Mouse (Mus musculus) urinary bladder, postnatal 36 days (tissue): ENCODE data around the gene Uck1.
"Not testable (repeated sequence)": the region's sequence is repeated elsewhere in the genome, so short reads cannot be mapped to it uniquely, and the experiment has no call there.

Experiments used
- DNase-seq, 2 experiments: peaks; one replicate each; pipeline ENCODE4 v3.0.0; 2022; ENCODE audit warnings: low spot score in 2 of 2, mixed read lengths in 1 of 2

The Uck1 gene

DNA sequence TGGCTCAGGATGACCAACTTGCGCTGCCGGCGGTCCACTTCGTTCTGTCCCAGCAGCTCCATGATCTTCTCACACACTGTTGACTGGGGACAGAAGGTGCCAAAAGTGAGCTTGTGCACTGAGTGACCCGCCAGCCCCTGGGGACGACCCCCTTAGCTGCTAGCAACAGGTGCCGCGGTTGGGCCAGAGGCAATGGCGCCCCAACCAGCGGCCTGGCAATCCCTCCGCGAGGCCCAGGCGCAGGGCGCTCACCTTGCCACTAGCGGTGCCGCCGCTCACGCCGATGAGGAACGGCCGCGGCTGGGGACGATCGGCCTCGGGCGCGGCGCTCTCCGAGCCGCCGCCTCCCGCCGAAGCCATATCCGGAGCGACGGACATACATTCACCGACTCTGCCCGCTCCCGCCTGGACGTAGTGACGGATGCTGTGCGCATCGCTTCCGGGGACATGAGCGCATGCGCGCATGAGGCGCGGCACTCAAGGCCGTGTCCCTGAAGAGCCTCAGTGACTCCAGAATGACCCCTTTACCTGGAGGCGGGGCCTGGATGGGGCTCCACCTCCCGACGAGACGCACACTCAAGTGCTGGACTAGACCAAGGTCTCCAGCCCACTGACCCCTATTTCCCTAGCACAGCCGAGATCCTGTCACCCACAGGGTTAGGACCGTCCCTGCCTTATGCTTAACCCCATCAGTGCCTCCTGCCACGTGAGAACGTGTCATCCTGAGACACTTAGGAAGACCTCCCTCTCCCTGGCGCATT is at the start of gene Uck1:
Gene Uck1, minus strand, starts transcription at position 503 of the 761 bp plus-strand sequence.
- DNase-seq: peak; percentile 82 to 90

DNA sequence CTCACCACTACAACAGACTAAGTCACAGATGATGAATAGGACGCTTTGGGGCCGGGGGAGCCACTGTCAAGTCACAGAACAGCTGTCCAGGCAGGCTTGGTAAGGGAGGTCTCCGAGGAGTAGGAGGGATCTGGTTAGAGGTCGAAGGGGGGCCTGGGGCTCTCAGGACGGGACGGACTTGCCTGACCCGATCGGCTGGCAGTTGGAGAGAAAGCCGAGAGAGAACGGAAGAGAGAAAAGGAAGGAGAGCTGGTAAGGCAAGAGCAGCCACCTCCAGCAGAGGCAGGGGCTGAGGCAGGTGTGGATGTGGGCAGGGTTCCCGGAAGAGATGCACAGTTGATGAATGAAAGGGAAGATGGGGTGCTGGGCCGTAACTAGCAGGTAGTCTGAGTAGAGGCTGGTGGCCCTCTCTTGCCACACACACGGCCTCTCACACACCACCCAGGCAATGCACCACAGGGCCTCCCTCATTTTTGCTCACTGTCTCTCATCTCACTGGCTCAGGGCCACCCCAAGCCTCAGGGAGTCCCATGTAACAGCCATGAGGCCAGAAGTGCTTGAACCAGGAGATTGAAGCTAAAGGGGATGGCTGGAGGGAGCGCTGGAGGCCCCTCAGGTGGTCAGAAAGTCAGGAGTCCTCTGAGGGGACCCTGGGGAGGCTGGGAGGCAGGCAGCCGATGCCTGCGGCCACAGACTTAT is 49.1 kb upstream of the Uck1 start:
- no peak for DNase-seq

DNA sequence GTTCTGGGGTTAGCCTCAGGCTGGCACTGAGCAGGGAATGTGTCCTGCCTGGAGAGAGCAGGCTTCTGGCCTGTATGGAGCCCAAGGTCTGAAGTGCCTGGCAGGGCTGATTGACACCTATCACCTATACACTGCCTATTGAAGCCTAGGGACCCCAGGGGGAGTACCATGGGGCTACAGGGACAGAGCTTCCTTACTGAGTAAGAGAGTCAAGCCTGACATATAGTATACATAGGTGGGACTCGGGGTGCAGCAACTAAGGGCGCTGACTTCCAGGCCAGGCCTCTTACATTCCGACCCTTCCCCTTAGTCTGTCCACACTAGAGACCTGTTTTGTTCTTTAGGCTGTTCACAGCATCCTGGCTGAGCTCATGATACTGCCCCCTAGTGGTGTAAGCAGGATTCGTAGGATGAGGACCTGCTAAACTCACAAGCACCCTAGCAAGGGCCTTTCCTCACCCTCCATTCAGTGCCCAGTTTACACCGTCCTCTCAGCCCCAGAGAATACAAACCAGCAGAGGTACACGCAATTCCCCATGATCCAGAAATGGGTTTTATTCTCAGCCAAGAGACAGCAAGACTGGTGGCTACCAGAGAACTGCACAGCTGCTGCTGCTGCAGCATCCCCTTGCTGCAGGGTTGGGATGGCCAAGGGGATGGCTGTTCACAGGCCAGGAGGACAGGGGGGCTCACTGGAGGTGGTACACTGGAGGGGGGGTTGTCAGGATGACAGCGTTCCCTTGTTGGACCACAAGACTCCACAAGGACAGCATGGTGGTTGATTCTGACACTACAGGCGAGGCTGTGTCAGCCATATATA is 48.2 kb upstream of the Uck1 start:
- peak in 1 of 2 experiments; percentile 31 for DNase-seq

DNA sequence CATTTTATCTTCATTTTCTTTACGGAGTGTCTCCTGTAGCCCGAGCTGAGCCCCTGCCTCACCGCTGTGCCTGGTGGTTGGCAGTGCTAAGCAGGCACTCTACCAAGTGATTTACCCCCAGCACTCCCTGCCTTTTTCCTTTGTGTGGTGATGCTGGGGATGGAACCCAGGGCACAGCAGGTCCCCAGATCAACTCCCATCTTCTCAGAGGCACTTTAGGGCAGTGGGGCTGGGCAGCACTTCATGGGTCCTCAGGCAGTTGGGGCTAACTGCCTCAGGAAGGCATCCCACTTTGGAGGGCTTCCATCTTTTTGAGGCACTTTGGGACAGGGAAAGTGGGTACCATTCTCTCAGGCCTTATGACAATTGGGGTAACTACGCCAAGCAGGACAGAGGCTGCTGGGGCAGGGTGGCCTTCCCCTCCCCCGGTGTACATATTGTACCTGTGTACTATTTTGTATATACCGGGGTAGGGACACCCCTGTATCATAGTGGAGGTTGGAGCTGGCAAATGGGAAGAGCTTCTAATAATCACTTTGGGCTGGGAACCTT is 47.4 kb upstream of the Uck1 start:
- DNase-seq: no peak

DNA sequence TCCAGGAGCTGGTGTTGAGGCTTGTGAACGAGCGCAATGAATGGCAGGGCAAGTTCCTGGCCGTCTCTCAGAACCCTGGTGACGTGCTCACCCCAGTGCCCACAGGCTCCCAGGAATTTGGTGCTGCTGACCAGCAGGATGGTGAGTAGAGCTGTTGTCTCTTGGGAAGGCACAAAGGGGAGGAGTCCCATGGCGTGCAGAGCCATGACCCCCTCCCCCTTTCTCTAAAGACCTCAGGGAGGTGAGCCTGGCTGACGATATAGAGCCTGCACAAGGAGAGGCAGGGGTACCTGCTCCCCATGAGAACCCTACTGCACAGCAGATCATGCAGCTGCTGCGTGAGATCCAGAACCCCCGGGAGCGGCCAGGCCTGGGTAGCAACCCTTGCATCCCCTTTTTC is 46.2 kb upstream of the Uck1 start:
- DNase-seq: no peak

DNA sequence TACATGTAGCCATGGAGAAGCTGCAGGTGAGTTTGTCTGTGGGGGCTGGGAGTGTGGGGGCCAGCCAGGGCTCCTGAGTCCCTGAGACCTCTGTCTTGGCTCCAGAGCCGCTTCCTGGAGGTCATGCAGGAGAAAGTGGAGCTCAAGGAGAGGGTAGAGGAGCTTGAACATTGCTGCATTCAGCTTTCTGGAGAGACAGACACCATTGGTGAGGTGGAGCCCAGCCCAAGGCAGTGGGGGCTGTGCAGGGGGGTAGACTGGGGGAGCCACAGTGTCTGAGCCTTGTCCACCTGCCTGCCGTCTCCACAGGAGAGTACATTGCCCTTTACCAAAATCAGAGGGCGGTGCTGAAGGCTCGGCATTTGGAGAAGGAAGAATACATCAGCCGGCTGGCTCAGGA is 45.7 kb upstream of the Uck1 start:
- no peak for DNase-seq

DNA sequence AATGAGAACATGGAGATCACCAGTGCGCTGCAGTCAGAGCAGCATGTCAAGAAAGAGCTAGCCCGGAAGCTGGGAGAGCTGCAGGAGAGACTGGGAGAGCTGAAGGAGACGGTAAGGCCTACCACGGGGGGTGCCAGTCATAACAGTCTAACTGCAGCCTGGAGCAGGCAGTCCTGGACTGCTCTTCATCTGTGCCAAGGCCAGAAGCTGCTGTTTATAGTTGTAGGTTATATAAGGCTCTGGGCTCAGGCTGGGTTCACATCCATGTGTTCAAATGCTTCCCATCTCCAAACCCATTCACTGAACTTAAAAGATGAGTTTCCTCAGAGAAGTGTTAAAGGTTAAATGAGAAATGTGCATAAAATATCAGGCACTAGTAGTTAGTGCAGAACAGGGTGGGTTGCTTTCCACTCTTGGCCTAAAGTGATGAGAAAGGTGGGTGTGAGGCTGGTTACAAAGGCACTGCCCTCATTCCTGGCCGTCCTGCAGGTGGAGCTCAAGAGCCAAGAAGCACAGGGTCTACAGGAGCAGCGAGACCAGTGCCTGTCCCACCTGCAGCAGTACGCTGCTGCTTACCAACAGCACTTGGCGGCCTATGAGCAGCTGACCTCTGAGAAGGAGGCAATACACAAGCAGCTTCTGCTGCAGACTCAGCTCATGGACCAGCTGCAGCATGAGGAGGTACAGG is 44.3 kb upstream of the Uck1 start:
- DNase-seq: peak in 1 of 2 experiments; percentile 48

DNA sequence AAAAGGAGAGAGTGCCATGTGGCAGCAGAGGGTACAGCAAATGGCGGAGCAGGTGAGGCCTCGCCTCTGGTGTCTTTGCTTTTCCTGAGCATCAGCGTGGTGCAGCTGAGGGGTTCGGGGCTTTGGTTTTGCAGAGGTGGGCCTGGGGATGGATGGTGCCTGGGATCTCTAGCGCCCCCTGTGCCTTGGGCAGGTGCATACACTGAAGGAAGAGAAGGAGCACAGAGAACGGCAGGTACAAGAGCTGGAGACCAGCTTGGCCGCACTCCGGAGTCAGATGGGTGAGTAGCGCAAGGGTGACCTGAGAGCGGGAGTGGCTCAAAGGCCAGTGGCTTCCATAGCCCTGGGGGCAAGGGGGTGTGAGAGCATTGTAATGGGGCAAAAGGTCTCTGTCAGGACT is 43.0 kb upstream of the Uck1 start:
- DNase-seq: no peak

DNA sequence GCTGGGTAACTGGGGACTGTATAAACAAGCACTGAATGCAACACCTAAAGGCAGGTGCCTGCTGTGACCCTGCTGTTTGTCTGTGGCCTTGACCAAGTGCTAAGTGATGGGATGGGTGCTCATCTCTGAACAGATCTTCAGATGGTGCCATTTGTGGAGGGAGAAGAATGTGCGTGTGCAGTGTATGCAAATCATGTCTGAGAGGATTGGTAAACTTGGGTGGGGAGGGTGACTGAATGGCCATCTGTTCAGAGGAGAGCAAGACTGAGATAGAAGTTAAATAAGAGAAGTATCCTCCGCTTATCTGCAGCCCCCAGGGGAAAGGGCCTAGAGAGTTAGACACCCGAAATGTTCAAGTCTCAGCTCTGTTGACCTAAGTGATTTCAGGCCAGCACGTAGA is 39.5 kb upstream of the Uck1 start:
- no peak for DNase-seq

DNA sequence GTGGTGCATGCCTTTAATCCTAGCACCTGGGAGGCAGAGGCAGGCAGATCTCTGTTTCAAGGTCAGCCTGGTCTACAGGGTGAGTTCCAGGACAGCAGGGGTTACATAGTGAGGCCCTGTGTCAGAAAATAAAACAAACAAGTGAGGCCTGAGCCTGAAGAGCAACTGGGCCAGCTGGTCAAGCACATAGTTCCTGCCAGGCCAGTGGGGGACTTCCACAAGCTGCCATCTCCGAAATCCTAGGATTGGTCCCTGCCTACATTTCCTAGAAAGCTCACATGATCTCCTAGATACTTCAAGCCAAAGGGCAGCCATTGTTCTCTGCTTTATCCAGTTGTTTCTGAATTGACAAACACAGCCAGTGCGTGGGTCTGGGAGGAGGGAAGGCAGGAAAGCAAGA is 35.9 kb upstream of the Uck1 start:
- not testable (repeated sequence) for DNase-seq

DNA sequence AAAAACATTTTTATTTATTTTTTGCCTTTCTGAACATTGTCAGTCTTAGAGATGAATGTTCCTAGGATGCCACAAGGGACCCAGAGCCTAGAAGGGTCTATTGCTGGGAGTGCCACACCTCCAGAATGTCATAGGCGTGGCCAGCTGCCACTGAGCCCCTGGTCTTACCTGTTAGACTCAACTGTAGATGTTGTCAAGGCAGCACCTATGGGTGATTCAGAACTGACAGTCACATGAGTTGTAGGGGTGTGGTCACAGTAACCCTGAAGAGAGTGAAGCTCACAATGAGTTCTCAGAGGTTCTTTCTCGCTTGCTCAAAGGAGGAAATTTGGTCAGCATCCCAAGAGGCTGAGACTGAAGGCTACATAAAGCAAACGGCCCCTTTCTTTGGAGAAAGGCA is 35.3 kb upstream of the Uck1 start:
- DNase-seq: no peak

DNA sequence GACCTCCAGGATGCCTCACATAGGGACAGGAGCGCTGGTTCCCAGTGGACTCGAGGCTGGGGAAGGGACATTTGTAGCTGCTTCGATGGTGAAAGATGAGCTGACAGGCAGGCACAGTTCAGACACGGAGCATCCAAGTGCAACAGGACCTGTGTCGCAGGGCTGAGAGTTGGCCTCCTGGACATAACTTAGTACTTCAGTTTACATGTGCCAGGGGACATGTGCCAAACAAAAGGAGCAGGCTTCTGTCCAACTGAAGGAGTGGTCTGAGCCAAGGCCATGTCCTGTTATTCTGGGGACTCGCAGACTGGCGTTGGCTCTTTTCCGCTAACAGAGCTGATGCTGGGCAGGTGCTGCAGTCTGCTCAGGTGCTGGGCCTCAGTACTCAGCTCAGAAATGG is 34.4 kb upstream of the Uck1 start:
- DNase-seq: no peak

DNA sequence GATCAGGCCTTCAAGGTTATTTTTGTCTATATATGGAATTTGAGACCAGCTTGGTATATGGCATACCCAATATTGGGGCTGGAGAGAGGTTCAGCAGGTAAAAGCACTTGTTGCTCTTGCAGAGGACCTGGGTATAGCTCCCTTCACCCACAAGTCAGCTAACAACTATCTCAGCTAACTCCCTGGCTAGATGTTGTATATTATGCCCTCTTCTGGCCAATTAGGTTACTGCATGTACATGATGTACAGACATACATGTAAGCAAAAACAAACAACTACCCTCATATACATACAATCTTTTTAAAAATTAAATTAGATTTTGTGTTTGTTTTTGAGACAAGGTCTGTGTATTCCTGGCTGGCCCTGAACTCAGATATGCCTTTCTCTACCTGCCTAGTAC is 29.6 kb upstream of the Uck1 start:
- no peak for DNase-seq

DNA sequence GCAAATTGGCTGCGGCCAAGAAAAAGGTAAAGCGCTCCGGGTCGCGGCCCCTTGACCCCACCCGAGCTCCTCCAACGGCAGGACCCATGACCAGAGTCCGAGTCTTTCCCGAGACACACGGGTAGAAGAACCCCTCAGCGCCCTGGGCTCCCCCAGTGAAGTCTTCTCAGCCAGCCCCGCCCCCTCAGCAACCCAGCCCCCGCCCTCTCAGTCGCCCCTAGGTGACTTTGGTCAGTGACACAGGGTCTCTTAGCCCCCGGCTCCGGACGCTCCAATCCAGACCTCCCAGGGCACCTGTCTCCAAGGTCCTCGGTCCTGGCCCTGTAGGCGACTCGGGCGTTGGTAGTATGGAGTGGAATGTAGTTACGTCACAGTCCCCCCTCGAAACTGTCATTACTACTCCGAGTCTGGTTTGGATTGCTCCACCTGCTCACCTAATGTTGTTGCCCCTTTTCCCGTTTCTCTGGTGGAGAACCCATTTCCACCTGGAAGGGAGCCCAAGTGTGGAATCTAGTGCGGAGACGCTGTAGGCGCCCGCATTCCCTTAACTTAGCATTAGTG is 28.5 kb upstream of the Uck1 start:
- peak; percentile 16 to 26 for DNase-seq

DNA sequence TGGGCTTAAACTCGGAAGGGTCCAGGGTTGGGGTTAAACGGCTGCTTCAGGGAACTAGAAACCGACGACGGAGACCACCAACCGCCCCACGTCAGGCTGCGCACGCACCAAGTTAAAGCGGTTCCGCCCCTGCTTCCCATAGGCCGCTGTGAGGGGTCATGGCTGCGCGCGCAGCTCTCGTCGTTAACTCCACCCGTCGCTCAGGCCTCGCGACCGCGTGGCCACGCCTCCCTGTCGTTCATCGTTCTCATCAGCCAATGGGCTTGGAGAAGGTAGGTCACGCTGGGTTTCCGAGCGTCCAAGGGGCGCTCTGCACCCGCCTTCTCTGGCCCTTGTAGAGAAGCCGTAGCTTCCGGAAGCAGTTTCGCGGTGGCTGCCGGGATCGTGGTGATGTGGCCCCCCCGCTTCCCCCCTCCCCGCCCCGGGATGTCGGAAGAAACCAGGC is 28.0 kb upstream of the Uck1 start, which contains the start of gene Swi5:
Gene Swi5, minus strand, starts transcription at position 153 of the 445 bp plus-strand sequence.
- DNase-seq: peak; percentile 91 to 98

DNA sequence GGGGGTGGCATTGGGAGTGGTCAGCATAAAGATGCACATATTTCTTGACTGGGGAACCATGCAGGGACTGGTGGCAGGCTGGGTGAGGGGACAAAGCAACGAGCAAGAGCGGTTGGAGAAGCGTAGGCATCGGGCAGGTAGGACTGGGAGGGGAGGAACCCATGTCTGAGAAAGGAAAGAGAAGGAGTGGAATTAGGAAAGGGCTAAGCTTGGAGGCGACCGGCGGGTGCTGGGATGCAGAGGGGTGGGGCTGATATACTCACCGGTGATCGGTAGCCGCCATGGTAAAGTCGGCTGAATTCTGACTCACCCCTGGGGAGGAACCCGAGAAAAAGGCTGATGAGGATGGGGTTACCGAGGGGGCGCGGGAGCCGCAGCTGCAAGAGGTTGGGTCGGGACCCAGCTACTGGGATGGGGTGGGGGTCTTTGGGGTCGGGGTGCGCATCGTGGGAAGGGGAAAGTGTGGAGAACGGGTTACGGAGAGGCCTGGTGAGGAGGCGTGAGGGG is 27.4 kb upstream of the Uck1 start, which contains the start of gene Golga2:
Gene Golga2, plus strand, starts transcription at position 51 of the 507 bp plus-strand sequence.
- no peak for DNase-seq

DNA sequence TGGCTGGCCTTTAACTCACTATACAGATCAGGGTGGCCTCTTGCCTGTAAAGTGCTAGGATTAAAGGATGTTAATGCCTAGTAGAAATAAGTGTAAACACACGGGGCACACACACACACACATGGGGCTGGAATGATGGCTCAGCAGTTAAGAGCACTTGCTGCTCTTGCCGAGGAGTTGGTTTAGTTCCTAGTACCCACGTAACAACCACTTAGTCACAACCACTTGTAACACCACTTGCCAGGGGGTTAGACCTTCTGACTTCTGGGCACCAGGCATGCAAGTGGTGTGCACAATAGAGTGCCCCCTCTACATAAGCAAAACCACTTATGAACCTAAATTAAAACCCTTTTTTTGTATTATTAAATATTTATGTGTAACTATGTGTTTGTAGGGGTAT is 24.0 kb upstream of the Uck1 start:
- no peak for DNase-seq

DNA sequence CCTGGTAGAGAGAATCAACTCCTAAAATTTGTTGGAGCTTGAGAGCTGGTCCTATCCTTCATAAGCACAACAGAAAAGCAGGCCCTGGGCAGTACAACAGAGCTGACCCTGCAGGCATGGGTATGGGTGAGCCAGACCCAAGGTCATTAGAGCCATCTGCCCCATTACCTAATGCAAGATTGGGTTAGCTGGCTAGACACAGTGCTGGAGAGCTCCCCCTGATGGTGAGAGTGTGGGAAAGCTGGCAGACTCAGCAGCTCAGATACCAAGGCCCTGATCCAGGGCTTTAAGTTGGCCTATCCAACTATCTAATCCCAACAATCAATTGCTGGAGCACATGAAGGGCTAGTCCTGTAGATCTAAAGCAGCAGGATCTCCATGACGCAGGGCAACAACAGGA is 22.8 kb upstream of the Uck1 start:
- peak; percentile 28 to 40 for DNase-seq

DNA sequence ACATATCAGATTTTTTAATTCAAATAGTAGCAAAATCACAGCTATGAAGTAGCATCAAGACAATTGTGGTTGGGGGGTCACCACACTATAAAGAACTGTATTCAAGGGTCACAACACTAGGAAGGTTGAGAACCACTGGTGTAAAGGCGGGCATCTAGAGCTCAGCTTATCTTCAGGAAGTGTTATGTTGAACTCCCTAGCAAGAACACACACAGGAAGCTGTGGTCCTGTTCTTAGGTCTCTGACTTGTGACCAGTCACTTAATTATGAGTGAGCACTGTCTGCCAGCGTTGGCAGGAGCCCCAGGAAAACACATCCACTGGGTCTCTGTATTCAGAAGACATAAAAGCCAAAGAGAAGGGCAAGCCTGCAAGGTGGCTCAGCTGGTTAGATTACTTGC is 22.3 kb upstream of the Uck1 start:
- DNase-seq: no peak

DNA sequence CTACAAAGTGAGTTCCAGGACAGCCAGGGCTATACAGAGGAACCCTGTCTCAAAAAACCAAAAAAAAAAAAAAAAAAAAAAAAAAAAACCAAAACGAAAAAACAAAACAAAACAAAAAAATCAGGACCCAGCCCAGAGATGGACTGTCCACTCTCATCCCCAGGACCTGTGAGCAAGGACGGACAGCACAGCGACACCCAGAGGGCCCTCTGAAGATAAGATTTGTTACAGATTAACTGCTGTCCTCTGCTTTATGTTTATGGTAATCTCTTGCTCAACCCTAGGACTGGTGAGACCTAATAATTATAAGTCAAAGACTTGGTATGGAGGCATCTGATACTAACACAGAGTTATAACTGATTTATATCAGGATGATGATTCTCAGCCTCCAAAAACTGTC is 15.9 kb upstream of the Uck1 start:
- DNase-seq: no peak

DNA sequence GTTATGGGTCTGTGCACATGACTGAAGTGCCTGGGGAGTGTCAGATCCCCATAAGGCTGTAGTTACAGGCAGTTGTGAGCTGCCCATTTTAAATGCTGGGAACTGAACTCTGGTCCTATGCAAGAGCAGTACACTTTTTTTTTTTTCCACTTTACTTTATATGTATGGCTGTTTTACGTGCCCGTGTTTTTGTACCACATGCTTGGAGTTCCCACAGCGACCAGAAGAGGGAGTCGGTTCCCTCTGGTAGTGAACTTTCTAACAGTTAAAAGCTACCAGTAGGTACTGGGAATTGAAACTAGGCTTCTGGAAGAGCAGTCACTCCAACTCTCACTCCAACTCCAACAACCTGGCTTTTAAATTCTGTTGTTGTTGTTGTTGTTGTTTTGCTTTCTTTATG is 676 bp upstream of the Uck1 start:
- DNase-seq: no peak
